Mouse (Mus musculus): ENCODE results near the gene Hpd.

- TF ChIP-seq POLR2A (IDR thresholded peaks at IDR 0.05; ENCODE audit: borderline replicate concordance, extremely low read depth, insufficient read depth, insufficient read length, poor library complexity, severe bottlenecking), result no peak
- TF ChIP-seq CTCF (IDR thresholded peaks at IDR 0.05; ENCODE audit: borderline replicate concordance, extremely low read depth, insufficient read depth, insufficient read length), result no peak
Measured at GRCm38 (mm10) chr5:123152901-123153300, 29.6 kb downstream of the Hpd start.
